Mouse (Mus musculus) intestine, embryonic 16.5 days (tissue): ENCODE results near the gene Rnf220. TPM values are rescaled to one million over a fixed set of nuclear protein-coding genes. Genes with fewer than 3 reads are reported as not detected.

ENCODE experiments used
- ATAC-seq: fragments of 200-750 bp; cut with Nextera tagmentation; 2 replicates; pipeline ENCODE4 v1.8.0; 2017; ENCODE audit warnings: moderate TSS enrichment, moderate library complexity
- H3K27ac ChIP-seq: fragments of 300-500 bp; sonication (generic); 2 replicates; pipeline ENCODE4 v1.5.1; 2014; ENCODE audit warnings: mild to moderate bottlenecking, low read length
- H3K27me3 ChIP-seq: fragments of 300-500 bp; sonication (generic); replicated peaks from 2 replicates; pipeline ENCODE4 v1.6.1; 2014; ENCODE audit warnings: low read length, control low read depth, mixed read lengths; ENCODE audit not compliant: control insufficient read depth, insufficient read depth
- H3K36me3 ChIP-seq: fragments of 300-500 bp; sonication (generic); 2 replicates; pipeline ENCODE4 v1.6.1; 2014; ENCODE audit warnings: low read length, control low read depth; ENCODE audit not compliant: control insufficient read depth, insufficient read depth
- H3K4me1 ChIP-seq: fragments of 300-500 bp; sonication (generic); 2 replicates; pipeline ENCODE4 v1.6.1; 2014; ENCODE audit warnings: low read length, control low read depth, mixed read lengths; ENCODE audit not compliant: control insufficient read depth, insufficient read depth
- H3K4me2 ChIP-seq: fragments of 300-500 bp; sonication (generic); 2 replicates; pipeline ENCODE4 v1.6.1; 2014; ENCODE audit warnings: low read depth, low read length, control low read depth
- H3K4me3 ChIP-seq: fragments of 300-500 bp; sonication (generic); 2 replicates; pipeline ENCODE4 v1.5.1; 2014; ENCODE audit warnings: mild to moderate bottlenecking, low read length
- H3K9ac ChIP-seq: fragments of 300-500 bp; sonication (generic); 2 replicates; pipeline ENCODE4 v1.6.1; 2014; ENCODE audit warnings: low read depth, low read length
- H3K9me3 ChIP-seq: fragments of 300-500 bp; sonication (generic); 2 replicates; pipeline ENCODE4 v1.6.1; 2016; ENCODE audit warnings: low read length, control low read depth; ENCODE audit not compliant: control insufficient read depth
- WGBS: fragments of 180-500 bp; shearing (Covaris S2); extraction: QIAGEN DNeasy Blood & Tissue Kit; methylation state at CpG from one replicate; pipeline ENCODE4 v1.1.7; 2014; 5-methylcytosine and 5-hydroxymethylcytosine counted together
- polyA plus RNA-seq: library from polyadenylated mRNA; unstranded; fragments of >200 nt; fragmentation: Nextera tagmentation; extraction: Ambion mirVana; gene quantifications from 2 replicates; pipeline ENCODE4 v1.2.1, GENCODE M21; 2015

Gene Rnf220
- polyA plus RNA-seq, 1 experiment from 2014 or later, result 49.0 TPM

DNA sequence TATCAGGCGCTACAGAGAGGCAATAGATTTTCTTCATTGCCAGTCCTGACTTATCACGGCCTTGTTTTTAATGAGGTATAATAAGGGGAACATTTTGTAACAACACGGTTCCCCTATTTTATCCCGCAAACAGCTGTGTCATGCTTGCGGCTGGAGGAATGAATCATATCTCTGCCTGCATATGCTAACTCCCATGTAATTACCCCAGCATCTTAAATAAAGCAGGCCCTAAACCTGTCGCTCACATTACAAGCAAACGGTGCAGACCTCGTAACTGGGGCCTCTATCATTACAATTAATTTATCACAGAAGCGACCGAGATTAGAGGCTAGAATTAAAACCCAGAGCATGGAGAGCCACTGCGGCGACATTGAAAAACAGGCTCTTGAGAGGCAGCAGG lies 69.3 kb downstream of the Rnf220 start:
- no peak overlapping the region for H3K4me2 ChIP-seq
- 32% methylated on average over 12 of the region's 12 CpGs for WGBS
- 0 out of 2 replicates have a peak, but pooled peaks cover 3% of the 10 kb centered on the region for H3K27me3 ChIP-seq

DNA sequence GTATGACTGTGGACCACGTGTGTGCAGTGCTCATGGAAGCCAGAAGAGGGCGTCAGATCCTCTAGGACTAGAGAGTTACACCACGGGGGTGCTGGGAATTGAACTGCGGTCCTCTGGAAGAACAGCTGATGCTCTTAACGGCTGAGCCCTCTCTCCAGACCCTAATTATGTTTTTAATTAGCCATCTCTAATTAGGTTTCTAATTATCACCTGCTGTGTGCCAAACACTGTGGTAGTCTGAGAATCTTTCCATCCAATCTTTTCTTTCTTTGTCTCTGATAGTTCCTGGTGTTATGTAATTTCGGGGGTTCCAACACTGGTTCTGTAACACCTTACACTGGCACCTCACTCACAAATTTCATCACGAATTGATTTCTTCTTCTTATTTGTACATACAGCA lies 75.8 kb downstream of the Rnf220 start:
- no peaks in the 10 kb centered on the region for H3K4me1 ChIP-seq
- no peak overlapping the region for H3K4me2 ChIP-seq
- H3K27ac ChIP-seq, result no peak overlapping the region
- no peak overlapping the region for H3K9ac ChIP-seq
- no peaks in the 10 kb centered on the region for H3K9me3 ChIP-seq
- no peaks in the 10 kb centered on the region for H3K36me3 ChIP-seq
- 88% methylated on average over 7 of the region's 7 CpGs for WGBS
- no peak for ATAC-seq
- H3K27me3 ChIP-seq, result no peaks in the 10 kb centered on the region
- no peak overlapping the region for H3K4me3 ChIP-seq

More for the DNA sequence above, 69.3 kb downstream of the Rnf220 start:
- no peaks in the 10 kb centered on the region for H3K9me3 ChIP-seq
- ATAC-seq, result no peak
- no peak overlapping the region for H3K4me3 ChIP-seq
- no peaks in the 10 kb centered on the region for H3K4me1 ChIP-seq
- no peak overlapping the region for H3K9ac ChIP-seq
- H3K36me3 ChIP-seq, result no peaks in the 10 kb centered on the region
- no peak overlapping the region for H3K27ac ChIP-seq

GRCm38 (mm10) chr4:117416827-117417226 lies 80.0 kb downstream of the Rnf220 start:
- WGBS, result 44% methylated on average over 1 of the region's 1 CpGs
- H3K27me3 ChIP-seq, result no peaks in the 10 kb centered on the region
- H3K4me3 ChIP-seq, result no peak overlapping the region
- H3K36me3 ChIP-seq, result no peaks in the 10 kb centered on the region
- H3K9me3 ChIP-seq, result no peaks in the 10 kb centered on the region
- peak; percentile 89 for ATAC-seq
- H3K9ac ChIP-seq, result no peak overlapping the region
- no peak overlapping the region for H3K4me2 ChIP-seq
- H3K4me1 ChIP-seq, result peaks cover 5% of the 10 kb centered on the region; the same call in 1 of the 2 replicates
- H3K27ac ChIP-seq, result no peak overlapping the region

GRCm38 (mm10) chr4:117410049-117410410 lies 86.8 kb downstream of the Rnf220 start:
- Histone ChIP-seq H3K9ac (no peak overlapping the region), H3K4me2 (no peak overlapping the region), H3K36me3 (no peaks in the 10 kb centered on the region), H3K4me3 (no peak overlapping the region), H3K27ac (no peak overlapping the region), H3K4me1 (no peaks in the 10 kb centered on the region), H3K27me3 (no peaks in the 10 kb centered on the region), H3K9me3 (no peaks in the 10 kb centered on the region)
- WGBS, result 41% methylated on average over 3 of the region's 3 CpGs
- no peak for ATAC-seq

GRCm38 (mm10) chr4:117409144-117410048 lies 87.5 kb downstream of the Rnf220 start:
- Histone ChIP-seq H3K4me1 (no peaks in the 10 kb centered on the region), H3K36me3 (no peaks in the 10 kb centered on the region), H3K27me3 (no peaks in the 10 kb centered on the region), H3K4me3 (no peak overlapping the region), H3K9me3 (no peaks in the 10 kb centered on the region), H3K27ac (no peak overlapping the region), H3K4me2 (no peak overlapping the region), H3K9ac (no peak overlapping the region)
- WGBS, result 69% methylated on average over 14 of the region's 14 CpGs
- no peak for ATAC-seq

- no peaks in the 10 kb centered on the region for H3K36me3 ChIP-seq
- no peak overlapping the region for H3K9ac ChIP-seq
- no peak overlapping the region for H3K27ac ChIP-seq
- no peak overlapping the region for H3K4me3 ChIP-seq
- no peaks in the 10 kb centered on the region for H3K4me1 ChIP-seq
- no peaks in the 10 kb centered on the region for H3K9me3 ChIP-seq
- no peaks in the 10 kb centered on the region for H3K27me3 ChIP-seq
- WGBS, result 86% methylated on average over 5 of the region's 5 CpGs
- H3K4me2 ChIP-seq, result no peak overlapping the region
- ATAC-seq, result no peak
Measured at GRCm38 (mm10) chr4:117407945-117408344, 88.9 kb downstream of the Rnf220 start.

DNA sequence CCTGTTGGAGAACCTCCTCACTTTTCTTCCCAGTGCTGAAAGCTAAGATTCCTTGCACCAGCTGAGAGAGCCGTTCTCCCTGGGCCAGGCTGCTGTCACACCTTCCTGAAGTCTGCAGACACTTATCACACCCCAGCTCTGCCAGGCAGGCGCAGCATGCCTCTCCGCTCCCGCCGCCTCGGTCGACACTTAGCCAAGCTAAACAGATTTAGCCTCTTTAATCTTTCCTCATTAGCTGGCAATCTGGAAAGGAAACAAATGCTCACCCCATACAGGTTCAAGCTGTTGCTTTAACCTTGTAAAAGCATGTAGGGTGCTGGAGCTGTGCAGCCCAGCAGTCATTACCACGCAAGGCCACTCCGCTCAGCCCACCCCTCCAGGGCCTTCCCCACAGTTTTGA lies 90.9 kb downstream of the Rnf220 start:
- Histone ChIP-seq H3K4me1 (no peaks in the 10 kb centered on the region), H3K9me3 (no peaks in the 10 kb centered on the region), H3K27me3 (no peaks in the 10 kb centered on the region), H3K27ac (no peak overlapping the region), H3K4me2 (no peak overlapping the region), H3K9ac (no peak overlapping the region), H3K4me3 (no peak overlapping the region), H3K36me3 (no peaks in the 10 kb centered on the region)
- ATAC-seq, result no peak
- WGBS, result 58% methylated on average over 9 of the region's 9 CpGs

DNA sequence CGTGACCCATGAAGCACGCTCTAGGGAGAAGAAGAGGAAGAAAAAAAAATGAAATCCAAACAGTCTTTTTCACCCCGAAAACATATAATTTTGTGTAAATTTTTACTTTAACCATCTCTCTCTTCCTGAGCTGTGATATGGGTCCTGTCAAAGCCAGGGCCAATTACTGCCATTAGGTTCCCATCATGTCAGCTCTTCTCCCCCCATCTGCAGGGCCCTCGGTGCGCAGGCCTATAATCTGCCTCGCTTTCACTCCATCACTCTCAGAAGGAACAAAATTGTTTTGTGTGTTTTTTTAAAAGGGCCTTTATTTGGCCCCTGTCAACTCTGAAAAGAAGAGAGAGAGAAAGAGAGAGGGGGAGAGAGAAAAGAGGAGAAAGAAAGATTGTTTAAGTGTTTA lies 91.6 kb downstream of the Rnf220 start:
- Histone ChIP-seq H3K27ac (no peak overlapping the region), H3K36me3 (no peaks in the 10 kb centered on the region), H3K4me2 (no peak overlapping the region), H3K4me3 (no peak overlapping the region), H3K9me3 (no peaks in the 10 kb centered on the region), H3K9ac (no peak overlapping the region), H3K4me1 (no peaks in the 10 kb centered on the region), H3K27me3 (no peaks in the 10 kb centered on the region)
- ATAC-seq, result no peak
- 83% methylated on average over 6 of the region's 6 CpGs for WGBS

DNA sequence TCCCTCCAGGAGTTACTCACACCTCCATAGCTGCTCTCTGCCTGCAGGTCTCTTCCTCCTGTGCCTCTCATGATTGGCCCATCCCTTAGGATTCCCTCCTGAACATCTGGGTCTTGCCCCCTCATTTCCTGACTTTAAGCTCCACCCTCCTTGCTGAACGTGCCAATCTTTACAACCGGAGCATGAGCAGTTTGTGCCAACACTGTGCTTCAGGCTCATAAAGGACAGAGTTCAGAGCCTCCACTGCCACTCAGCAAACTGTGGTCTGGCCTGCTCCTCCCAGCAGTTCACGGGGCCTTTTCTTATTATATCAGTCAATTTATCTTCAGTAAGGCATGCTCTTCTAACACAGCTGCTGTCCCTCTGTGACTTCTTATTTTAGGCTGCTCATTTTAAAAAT lies 93.4 kb downstream of the Rnf220 start:
- no peaks in the 10 kb centered on the region for H3K27me3 ChIP-seq
- 31% methylated on average over 3 of the region's 3 CpGs for WGBS
- H3K36me3 ChIP-seq, result no peaks in the 10 kb centered on the region
- H3K4me1 ChIP-seq, result no peaks in the 10 kb centered on the region
- H3K27ac ChIP-seq, result 0 out of 2 replicates have a peak overlapping the region, but pooled peaks have one; percentile 7
- ATAC-seq, result peak; percentile 91
- no peak overlapping the region for H3K4me2 ChIP-seq
- H3K4me3 ChIP-seq, result no peak overlapping the region
- no peak overlapping the region for H3K9ac ChIP-seq
- no peaks in the 10 kb centered on the region for H3K9me3 ChIP-seq
